Mouse (Mus musculus): ENCODE data around the gene Ptafr.
"Not testable (repeated sequence)": the region's sequence is repeated elsewhere in the genome, so short reads cannot be mapped to it uniquely, and the experiment has no call there.

Gene Ptafr

DNA sequence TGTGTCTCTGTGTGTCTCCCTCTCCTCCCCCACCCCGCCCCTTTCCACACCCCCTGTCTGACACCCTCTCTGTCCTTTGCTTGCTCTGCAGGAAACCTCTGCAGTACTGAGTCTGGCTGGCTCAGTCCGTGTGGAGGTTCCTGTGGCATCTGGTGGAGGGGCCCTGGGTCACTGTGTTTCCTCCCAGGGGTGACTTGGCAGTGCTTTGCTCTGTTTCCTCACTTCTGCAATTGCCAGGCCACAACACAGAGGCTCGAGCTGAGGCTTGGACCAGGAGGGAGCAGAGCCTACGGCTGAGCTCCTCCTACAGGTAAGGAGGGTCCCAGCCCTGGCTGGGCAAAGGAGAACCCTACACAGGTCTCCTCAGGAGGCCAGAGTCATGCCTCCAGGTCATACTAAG, at the start of gene Ptafr:
TSS of gene Ptafr (plus strand) at position 103 of the 400 bp plus-strand sequence.
- DNase-seq, result no peak

DNA sequence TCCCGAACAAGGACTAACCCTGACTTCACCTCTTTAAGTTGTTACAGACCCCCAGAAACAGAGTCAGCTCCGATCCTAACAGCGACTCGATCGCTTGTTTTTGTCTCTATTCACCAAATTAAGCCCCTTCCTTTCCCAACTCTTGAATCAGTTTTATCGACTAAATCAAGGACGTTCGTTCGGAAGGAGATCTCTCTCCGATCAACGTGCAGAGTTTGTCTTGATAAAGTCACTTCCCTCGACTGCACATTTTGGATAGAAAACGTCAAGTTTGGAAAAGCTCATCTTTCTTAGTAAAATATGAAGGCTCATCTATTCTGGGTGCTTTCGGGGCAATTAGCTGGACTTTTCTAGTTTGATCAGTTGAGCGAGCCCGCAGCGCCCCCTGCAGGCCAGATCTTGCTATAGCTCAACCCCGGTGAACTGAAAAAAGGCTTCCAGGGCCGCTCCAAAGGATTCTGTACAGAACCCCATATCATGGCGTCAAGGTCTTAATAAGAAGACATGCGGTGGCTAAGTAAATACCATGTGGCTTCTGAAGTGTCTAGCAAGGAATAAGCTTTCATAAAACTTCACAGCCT, 49.2 kb upstream of the Ptafr start:
- DNase-seq, result peak; percentile 86

DNA sequence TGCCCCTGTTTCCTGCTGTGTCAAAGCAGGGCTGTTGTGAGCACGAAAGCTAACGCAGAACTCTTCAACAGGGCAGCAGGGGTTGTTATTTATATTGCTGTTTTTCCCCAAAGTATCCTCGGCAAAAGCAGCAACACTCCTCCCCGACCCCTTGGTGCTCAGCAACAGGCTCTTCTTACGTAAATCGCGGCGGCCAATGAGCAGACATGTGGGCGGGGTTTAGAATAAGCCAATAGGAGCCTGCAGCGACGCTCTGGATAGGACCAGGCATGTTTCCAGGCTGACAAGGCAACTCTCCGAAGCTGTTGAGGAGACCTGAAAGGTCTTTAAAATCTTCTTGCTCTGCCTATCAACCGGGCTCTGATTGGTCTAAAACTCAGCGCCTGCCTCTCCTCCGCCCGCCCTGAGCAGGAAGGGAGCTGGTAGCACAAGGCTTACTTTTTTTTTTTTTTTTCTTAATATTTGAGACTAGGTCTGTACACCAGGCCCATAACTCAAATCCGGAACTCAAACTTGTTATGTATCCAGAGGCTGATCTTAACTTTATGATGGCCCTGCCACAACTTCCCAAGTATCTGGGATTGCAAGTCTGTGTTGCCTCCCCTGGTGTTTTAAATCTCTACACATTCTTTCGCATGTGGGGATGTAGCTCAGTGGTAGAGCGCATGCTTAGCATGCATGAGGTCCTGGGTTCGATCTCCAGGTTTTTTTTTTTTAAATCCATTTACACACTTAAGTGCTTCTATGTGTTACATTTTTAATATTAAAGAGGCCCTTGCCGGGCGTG, 48.3 kb upstream of the Ptafr start:
- peak; percentile 92 for DNase-seq

DNA sequence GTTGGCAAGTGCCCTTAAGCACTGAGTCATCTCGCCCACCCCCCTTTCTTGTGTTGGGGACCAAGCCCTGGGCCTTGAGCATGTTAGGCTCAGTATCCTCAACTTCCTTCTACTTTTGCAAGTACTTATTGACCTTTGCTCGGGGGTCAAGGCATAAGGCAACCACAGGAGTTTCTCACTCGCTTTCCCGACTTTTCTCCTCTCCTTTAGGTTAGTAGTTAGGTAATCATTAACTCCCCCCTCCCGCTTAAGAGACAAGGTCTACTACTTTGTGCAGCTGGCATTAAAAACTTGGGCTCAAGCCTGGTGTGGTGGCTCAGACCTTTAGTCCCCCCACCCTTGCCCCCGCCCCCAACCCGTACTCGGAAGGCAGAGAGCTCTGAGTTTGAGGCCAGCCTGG, 45.8 kb upstream of the Ptafr start:
- DNase-seq, result no peak

DNA sequence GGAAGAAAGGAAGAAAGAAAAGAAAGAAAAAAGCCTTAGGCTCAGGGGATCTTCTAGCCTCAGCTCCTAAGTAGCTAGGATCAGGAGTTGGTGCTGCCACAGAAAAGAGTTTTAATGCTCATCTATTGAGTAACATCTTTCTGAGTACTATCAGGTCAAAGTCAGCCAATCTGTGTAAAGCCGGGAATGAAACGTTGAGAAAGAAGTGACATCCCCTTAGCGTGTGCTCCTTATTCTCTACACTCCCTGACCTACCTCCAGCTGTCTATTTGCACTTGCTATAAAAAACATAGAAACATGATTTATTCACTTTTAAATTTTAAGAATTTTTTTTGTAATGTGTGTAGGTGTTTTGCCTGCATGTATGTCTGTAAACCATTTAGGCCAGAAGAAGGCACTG, 44.7 kb upstream of the Ptafr start:
- DNase-seq, result no peak

DNA sequence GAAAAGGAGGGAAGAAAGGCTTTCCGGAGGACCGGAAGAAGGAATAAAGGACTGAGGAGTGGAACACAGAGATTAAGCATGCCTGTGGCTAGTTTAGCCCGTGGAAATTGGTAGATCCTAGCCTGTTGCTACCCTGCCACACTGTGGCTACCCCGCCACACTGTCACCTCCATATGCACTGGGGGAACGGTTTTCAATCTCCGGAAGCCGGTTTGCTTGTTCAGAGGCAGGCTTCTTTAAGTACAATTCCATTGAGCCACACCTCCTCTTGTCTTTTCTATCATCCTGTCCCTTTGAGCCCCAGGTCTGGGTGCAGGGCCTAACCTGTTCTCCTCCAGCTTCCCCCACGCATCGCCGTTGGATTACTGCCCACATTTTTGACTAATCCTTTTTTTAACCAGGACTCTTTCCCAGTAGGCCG, 39.5 kb upstream of the Ptafr start:
- DNase-seq, result no peak

DNA sequence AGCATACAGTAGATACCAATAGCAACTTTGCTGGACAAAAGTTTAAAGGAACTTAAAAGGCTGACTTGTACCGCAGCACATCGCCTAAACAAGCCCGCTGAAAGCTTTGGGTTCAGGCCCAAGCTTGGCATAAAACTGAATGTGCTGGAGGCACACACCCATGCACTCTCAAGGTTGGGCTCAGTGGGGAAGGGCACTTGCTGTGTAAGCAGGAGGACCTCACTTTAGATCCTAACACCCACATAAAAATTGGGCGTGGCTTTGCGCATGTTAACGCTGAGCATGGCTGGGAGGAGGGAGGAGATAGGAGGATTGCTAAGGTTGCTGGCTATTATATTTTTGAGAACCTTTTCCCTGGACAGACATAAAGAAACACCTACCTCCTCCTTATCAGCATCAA, 39.1 kb upstream of the Ptafr start:
- no peak for DNase-seq

DNA sequence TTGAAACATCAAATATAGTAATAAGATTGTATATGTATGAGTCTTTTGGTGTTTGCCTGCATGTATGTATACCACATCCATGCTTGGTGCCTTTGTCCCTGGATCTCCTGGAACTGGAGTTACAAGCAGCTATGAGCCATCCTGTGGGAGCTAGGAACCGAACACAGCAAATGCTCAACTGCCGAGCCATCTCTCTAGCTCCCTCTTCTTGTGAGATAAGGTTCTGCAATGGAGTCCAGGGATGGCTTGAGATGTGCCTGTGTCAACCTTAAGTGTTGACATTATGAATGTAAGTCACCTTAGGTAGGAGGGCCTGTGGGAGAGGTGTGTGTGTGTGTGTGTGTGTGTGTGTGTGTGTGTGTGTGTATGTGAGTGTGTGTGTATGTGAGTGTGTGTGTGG, 37.2 kb upstream of the Ptafr start:
- peak; percentile 30 for DNase-seq

DNA sequence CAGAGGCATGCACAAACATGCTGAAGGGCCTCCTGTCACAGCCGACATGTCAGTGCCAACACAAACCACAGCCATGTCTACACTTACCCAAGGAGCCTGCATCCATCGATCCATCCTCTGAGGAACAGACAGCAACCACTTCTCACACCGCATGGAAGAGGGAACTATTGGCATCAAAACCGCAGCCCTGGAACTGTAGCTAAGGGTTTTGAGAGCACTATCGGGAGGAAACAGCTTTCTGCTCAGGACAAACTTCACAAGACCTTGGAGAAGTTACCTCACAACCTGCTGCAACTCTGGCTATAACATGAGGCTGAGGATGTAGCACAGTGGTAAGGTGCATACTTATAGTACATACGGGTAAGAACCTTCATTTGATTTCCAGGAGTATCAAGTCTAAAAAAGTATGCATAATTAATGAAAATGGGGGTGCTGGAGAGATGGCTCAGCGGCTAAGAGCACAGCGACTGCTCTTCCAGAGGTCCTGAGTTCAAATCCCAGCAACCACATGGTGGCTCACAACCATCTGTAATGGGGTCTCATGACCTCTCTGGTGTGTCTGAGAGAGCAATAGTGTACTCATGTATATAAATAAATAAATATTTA, 35.8 kb upstream of the Ptafr start:
- no peak for DNase-seq

DNA sequence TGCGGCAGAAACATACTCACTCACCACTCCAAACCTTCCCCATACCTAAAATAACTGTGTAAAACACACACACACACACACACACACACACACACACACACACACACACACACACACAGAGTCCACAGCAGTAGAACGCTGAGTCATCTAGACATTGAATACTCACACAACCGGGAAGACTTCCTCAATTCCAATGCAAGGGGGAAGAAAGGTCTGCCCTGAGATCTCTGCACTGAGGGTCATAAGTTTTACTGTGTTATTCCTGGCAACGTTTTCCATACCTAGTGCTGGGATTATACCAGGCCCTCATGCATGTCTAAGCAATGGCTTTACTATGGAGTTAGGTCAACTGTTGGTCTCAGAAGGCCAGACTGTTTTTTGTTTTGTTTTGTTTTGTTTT, 34.5 kb upstream of the Ptafr start:
- no peak for DNase-seq

DNA sequence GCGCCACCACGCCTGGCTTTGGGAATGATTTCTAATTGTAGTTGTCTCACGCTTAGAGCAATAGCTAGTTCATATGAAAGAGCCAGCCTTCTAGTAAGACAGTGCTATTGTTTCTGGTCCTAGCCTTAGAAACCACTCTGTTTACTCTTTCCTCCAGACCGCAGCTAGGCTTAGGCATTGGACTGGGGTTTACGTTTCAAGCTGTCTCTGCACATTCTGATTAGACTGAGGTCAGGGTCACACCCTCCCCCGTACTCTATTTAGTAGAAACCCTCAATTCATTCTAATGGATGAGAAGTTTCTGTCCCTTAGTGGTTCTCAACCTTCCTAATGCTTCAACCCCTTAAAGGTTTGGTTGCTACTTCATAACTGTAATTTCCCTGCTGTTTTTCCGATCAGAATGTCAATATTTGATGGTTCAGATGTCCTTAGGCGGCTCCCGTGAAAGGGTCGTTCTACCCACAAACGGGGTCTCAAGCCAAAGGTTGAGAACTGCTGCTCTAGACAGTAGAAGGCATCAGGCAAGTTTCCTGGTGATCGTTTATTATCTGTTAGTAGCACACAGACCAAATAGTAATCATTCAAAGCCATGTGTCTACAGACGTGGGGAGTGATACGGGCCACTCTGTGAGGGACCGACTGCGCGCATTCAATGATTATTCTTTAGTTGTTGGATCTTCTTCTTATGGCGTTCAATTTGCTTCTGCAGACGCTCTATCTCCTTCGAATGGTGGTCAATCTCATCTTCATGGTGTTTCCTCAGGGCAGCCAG, 33.6 kb upstream of the Ptafr start:
- DNase-seq, result no peak

DNA sequence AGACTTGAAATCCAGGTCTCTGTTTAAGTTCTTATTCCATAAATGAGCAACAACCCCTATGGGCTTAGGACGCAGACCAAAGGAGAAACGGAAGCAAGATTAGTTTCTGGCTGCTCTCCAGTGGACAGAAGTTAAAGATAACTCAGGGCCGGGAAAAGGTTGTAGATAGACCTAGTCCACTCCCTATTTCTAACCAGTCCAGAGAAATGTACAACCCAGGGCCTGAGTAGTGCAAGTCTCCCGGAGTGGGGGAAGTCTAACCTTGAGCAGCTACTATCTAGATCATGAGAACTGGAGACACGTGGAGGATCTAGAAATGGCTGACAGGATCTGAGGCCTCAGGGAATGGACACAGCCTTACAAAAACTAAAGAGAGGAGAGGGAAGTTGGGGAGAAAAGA, 31.4 kb upstream of the Ptafr start:
- no peak for DNase-seq

DNA sequence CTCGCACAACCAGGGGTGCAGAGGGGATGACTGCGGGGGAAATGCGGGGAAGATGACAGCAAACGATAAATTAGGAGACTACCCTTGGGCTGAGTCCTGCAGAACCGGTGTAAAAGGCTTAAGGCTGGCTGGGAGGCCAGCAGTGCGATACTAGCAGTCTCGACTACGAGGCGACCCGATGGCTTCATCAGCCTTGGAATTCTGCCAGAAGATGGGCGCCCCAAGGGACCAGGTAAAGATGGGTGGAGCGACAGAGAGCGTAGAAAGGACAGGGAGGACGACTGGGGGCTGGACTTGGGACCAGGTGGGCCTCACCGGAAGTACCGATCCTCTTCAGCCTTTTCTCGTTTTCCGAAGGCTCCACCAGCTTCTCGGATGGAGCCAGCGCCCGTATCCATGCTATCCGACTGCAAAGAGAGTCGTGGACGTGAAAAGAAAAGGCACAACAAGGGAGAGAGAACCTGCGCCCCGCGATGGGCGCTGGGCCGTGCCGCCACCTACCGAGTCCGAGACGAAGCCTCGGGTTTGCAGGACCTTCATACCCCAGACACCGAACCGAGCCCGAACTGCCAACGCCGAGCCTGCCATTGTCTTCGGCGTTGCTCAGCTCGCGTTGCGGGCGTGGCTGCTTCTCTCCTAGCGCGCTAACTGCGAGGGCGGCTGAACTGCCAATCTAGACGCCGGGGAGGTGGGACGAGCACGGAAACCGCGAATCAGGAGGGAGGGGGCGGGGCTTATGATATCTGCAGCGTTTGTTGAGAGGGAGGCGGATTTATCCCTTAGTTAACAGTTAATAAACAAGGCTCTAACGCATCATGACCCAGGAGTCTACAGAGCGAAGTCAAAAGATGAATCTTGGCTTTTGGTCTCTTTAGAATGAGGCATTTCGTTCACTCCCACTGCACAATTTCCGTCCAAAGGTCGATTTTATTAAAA, 30.6 kb upstream of the Ptafr start, which contains the start of gene Atpif1:
TSS of gene Atpif1 (minus strand) at position 679 of the 936 bp plus-strand sequence.
- peak; percentile 90 for DNase-seq

DNA sequence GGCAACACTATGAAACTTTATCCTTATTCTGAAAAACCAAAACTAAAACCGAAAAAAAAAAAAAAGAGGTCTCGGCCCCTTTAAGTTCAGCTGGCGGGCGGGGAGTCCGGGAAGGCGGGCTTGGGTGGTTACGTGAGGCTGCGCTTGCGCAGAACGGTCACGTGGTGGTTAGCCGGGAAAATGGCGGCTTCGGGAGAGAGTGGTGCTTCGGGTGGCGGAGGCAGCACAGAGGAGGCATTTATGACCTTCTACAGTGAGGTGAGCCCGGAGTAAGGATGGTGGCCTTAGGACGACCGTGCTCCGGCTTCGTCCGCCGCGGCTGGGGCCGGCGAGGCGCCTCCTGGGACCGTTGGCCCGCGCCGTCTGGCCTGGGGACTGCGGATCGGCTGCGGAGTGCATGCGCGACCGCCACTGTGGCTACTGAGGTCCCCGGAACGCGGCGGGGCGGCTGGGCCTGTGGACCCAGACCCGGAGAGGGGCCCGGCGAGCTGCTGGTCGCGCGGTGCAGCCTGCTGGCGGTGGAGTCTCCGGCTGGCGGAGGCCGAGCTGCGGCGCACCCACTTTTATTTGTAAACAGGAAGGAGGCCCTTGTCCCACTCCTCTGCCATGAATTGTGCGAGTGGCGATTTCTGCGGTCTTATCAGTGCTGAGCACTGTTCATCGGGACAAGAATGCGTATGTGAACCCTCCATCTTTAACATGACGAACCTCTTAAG, 28.3 kb upstream of the Ptafr start, which contains the start of gene Dnajc8:
TSS of gene Dnajc8 (plus strand) at position 145 of the 716 bp plus-strand sequence.
- peak; percentile 97 for DNase-seq

DNA sequence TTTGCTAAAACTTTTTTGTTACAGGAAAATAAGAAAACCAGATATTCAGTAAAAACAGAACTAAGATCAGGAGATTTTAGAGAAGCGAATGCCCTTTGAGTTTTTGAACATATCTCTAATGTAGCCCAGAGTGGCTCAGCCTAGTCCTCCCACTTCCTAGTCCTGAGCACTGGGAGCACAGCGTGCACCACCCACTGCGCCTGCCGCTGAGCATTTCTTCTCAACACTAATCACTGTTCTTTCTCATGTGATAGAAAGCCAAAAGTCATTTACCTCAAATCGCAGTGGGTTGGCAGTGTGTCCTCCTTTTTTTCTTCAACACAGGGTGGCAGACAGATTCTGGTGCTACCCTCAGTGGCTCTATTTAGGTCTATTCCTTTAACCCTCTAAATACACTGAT, 24.4 kb upstream of the Ptafr start:
- DNase-seq, result no peak

DNA sequence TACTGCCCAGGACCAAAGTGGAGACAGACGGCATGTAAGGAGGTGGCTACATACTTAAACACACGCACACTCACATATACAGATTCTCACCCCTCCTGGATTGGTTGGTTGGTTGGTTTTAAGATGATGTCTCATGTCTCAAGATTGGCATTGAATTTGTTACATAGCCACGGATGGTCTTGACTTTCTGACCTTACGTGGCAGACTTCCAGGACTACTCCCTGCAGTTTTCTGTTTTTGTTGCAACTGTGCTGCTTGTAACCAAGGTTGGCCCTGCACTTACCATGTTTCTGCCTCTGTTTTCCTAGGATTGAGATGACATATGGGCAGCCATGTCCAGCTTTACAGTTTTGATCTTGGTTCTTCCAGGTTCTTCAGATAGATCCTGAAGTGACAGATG, 22.5 kb upstream of the Ptafr start:
- DNase-seq, result no peak

DNA sequence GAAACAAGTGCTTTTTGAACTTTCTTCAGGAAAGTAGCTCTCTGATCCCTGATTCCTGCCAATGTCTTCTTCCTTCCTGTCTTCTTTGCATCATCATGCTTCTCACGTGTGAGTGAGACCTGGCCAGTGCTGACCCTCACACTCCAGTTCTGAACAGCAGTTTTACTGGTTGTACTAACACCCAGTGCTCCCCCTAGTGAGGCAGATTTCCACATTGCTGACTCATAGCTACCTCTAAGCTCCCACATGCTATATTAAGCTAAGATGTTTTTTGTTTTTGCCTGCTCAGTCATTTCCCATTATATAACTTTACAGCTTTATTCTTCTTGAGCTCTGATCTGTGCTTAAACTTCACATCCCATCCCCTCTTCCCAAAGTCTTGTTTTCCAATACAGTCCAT, 21.1 kb upstream of the Ptafr start:
- no peak for DNase-seq

DNA sequence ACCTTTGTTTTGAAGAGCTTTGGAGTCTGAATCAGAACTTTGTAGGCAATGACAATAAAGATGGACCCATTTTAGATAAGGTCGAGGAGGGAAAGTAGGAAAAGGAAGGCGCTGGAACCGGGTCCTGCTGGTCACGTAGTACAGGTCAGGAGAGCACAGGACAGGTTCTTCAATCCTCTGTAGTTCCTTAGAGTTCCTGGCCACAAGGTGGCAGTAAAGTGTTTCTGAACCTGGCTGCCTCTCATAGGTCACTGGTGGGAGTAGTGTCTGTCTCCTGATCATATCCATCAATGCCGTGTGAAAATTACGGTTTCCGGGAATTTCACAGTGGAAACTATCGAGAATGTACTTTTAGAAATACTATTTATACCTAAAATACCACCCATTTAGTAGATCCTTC, 18.0 kb upstream of the Ptafr start:
- DNase-seq, result peak; percentile 66

DNA sequence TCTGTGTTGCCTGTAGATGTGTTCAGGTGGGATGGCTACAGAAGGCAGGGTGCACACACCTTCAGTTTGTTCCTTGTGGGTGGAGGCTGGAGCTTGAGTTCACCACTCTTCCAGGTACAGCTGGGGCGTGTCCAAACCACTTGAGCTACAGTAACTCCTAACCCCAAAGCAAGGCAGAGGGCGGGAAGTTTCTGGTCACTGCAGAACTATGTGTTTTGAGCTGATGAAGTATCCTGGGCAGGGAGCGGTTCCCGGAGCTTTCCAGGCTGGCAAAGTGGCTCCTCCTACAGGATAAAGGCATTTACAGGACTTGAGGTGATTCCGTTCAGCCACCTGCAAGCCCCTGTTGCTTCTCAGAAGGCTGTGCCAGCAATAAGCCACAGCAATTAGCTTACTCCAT, 9.6 kb upstream of the Ptafr start:
- DNase-seq, result no peak

DNA sequence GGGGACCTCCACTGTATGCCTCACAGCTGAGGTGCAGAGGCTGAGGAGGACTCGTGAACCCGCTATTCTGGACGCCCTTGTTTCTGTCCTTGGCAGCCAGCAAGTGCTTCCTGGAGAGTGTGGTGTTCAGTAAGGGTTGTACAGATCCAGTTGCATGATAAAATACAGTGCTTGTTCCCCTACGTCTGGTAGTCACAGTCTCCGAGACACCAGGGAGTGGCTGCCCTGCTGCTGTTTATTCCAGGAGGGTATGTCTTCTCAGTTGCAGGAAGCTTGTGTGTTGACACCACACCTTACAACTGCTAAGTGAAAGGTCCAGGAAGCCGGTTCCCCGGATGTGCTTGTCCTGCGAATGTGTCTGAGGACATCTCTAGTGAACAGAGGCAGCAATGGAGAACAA, 9.2 kb upstream of the Ptafr start:
- no peak for DNase-seq

DNA sequence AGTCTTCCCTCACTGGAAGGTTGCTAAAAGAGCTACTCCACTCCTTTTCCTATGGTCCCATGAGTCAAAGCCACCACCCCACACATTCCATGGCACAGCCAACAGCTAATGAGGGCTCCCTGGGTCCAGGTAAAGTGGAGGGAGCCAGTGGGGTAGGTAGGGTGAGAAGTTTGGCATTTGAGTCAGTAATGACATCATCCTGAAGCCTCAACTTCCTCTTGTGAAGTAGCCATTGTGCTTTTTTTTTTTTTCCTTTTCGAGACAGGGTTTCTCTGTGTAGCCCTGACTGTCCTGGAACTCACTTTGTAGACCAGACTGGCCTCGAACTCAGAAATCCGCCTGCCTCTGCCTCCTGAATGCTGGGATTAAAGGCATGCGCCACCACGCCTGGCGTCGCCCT, 8.3 kb upstream of the Ptafr start:
- not testable (repeated sequence) for DNase-seq

DNA sequence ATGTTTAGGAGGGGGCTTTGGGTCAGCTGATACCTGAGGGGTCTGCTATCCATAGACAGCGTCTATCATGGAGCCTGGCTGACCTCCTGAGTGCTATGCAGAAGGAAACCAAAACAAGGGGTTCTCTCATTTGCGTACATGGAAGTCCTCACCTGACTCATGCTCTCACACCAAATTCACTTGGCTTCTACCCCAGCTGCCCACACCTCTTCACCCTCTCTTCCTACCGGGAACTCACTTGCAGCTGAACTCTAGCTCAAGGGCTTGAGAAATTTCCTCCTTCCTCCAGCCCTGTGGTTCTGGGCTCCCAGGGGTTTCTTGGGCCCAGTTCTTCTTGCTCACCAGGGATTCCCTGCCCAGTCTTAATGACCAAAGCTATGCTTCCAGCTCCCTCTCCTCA, 606 bp upstream of the Ptafr start:
- DNase-seq, result no peak

Data from thymus, postnatal 14 days (tissue).